Mouse (Mus musculus) hindbrain, embryonic 15.5 days (tissue): ENCODE results near the gene Plcb2. TPM values are rescaled to one million over a fixed set of nuclear protein-coding genes. Genes with fewer than 3 reads are reported as not detected.

Experiments used
- ATAC-seq: fragments of 200-750 bp; cut with Nextera tagmentation; 2 replicates; pipeline ENCODE4 v1.8.0; 2017; ENCODE audit warnings: low read depth, moderate number of reproducible peaks, moderate TSS enrichment; ENCODE audit not compliant: low FRiP score
- H3K27ac ChIP-seq: fragments of 300-500 bp; sonication (generic); replicated peaks from 2 replicates; pipeline ENCODE4 v1.5.1; 2015; ENCODE audit warnings: mild to moderate bottlenecking, inconsistent platforms
- H3K27me3 ChIP-seq: fragments of 300-500 bp; sonication (generic); 2 replicates; pipeline ENCODE4 v1.6.1; 2015; ENCODE audit warnings: control low read depth, inconsistent platforms
- H3K36me3 ChIP-seq: fragments of 300-500 bp; sonication (generic); 2 replicates; pipeline ENCODE4 v1.6.1; 2015; ENCODE audit warnings: control low read depth, inconsistent platforms
- H3K4me1 ChIP-seq: fragments of 300-500 bp; sonication (generic); replicated peaks from 2 replicates; pipeline ENCODE4 v1.6.1; 2015; ENCODE audit warnings: control low read depth, inconsistent platforms
- H3K4me2 ChIP-seq: fragments of 300-500 bp; sonication (generic); 2 replicates; pipeline ENCODE4 v1.6.1; 2015; ENCODE audit warnings: moderate library complexity, mild to moderate bottlenecking, inconsistent platforms
- H3K4me3 ChIP-seq: fragments of 300-500 bp; sonication (generic); 2 replicates; pipeline ENCODE4 v1.5.1; 2015; ENCODE audit warnings: mild to moderate bottlenecking, inconsistent platforms
- H3K9ac ChIP-seq: fragments of 300-500 bp; sonication (generic); 2 replicates; pipeline ENCODE4 v1.6.1; 2015; ENCODE audit warnings: inconsistent platforms
- H3K9me3 ChIP-seq: fragments of 300-500 bp; sonication (generic); 2 replicates; pipeline ENCODE4 v1.6.1; 2016; ENCODE audit warnings: control low read depth, inconsistent platforms
- WGBS: fragments of 180-500 bp; shearing (Covaris S2); methylation state at CpG from one replicate; pipeline ENCODE4 v1.1.7; 2015; 5-methylcytosine and 5-hydroxymethylcytosine counted together
- polyA plus RNA-seq: library from polyadenylated mRNA; unstranded; fragments of >200 nt; fragmentation: Nextera tagmentation; extraction: Ambion mirVana; gene quantifications from 2 replicates; pipeline ENCODE4 v1.2.1, GENCODE M21; 2015

The Plcb2 gene
- polyA plus RNA-seq, 1 experiment from 2014 or later = 0.80 TPM

GRCm38 (mm10) chr2:118662902-118663803, 65.1 kb downstream of the Plcb2 start, which contains the start of gene Pak6:
TSS of gene Pak6 (plus strand) at chr2:118663303.
- Histone ChIP-seq H3K36me3 (no peaks in the 10 kb centered on the region), H3K4me2 (peak within 1 kb of the TSS; percentile 67), H3K27ac (peak within 1 kb of the TSS; percentile 83), H3K4me1 (peaks cover 60% of the 10 kb centered on the region), H3K4me3 (peak within 1 kb of the TSS; percentile 49), H3K9ac (peak within 1 kb of the TSS; percentile 58), H3K9me3 (no peaks in the 10 kb centered on the region), H3K27me3 (no peaks in the 10 kb centered on the region)
- 2% methylated on average over 35 of the region's 37 CpGs for WGBS
- ATAC-seq = peak; percentile 52

DNA sequence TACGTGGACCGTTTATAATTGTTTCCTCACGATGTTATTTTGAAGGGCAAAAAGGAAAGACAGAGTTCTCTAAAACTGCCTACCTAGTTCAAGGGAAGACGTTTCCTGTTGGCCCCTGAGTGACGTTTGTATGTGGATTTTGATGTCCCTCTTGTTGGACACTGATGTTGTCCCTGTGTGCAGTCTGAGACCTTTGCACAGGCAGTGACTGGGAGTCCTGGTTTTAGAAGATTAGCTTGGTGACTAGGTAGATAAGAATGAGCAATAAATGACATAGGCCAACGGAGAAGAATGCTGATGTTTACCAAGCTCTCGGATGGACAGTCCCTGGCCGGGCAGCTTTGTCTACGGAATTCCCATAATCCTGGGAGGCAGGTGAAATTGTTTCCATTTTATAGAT, 66.3 kb downstream of the Plcb2 start:
- no peak for ATAC-seq
- H3K36me3 ChIP-seq = no peaks in the 10 kb centered on the region
- H3K4me3 ChIP-seq = no peak overlapping the region
- H3K4me1 ChIP-seq = peaks cover 59% of the 10 kb centered on the region
- H3K4me2 ChIP-seq = no peak overlapping the region
- H3K27me3 ChIP-seq = no peaks in the 10 kb centered on the region
- no peaks in the 10 kb centered on the region for H3K9me3 ChIP-seq
- 90% methylated on average over 9 of the region's 9 CpGs for WGBS
- H3K9ac ChIP-seq = no peak overlapping the region
- H3K27ac ChIP-seq = no peak overlapping the region

DNA sequence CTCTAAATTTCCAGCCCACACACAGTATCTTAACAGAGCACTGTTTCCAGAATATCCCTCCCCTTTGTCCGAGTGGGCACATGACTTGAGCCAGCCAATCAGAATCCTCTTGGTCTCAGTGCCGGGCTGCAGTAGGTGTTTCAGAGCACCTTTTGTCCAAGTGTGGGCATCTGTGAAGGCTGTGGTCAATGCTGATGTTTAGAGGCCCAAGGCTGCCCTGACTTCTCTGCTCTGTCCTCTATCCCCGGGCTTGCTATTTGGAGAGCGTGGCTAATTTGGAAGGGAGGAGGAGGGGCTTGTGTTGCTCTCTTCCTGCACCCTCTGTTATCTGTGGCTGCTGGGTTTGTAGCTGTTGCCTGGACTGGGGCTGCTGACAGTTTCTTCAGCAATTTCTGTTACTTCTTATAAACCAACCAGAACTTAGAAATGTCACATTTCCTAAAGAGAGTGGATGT, 68.2 kb downstream of the Plcb2 start:
- peaks cover 45% of the 10 kb centered on the region for H3K4me1 ChIP-seq

DNA sequence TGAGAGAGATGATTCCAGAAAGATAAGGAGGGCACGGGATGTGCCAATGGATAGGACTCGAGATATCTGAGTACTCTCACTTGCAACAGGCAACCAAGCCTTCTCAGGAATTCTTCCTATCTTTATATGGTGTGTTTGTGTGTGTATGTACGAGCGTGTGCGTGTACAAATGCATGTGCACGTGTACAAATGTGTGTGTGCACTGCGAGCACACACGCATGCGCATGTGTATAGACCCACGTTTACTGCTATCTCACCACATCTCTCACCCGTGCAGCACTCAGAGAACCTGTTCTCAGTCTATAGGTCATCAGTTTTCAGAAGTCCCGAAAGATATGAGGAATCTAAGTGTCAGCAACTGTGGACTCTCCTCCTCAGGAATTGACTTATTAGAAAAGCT, 68.7 kb downstream of the Plcb2 start:
- Histone ChIP-seq H3K36me3 (no peaks in the 10 kb centered on the region), H3K27me3 (no peaks in the 10 kb centered on the region), H3K4me1 (peaks cover 39% of the 10 kb centered on the region), H3K4me3 (peak overlapping the region; percentile 39; the same call in 1 of the 2 replicates), H3K27ac (0 out of 2 replicates have a peak overlapping the region, but pooled peaks have one; percentile 75), H3K9me3 (no peaks in the 10 kb centered on the region), H3K4me2 (peak overlapping the region; percentile 59), H3K9ac (no peak overlapping the region)
- ATAC-seq = no peak
- WGBS = 86% methylated on average over 12 of the region's 12 CpGs

More for the DNA sequence above, 68.2 kb downstream of the Plcb2 start:
- H3K4me3 ChIP-seq = peak overlapping the region; percentile 39
- H3K4me2 ChIP-seq = peak overlapping the region; percentile 59
- peak overlapping the region; percentile 48 for H3K9ac ChIP-seq
- 2% methylated on average over 4 of the region's 4 CpGs for WGBS
- peak; percentile 79 for ATAC-seq
- H3K27me3 ChIP-seq = no peaks in the 10 kb centered on the region
- H3K27ac ChIP-seq = peak overlapping the region; percentile 75
- no peaks in the 10 kb centered on the region for H3K36me3 ChIP-seq
- H3K9me3 ChIP-seq = no peaks in the 10 kb centered on the region

- Histone ChIP-seq H3K9ac (no peak overlapping the region), H3K27ac (no peak overlapping the region), H3K4me2 (no peak overlapping the region), H3K27me3 (no peaks in the 10 kb centered on the region), H3K4me3 (no peak overlapping the region), H3K4me1 (peaks cover 38% of the 10 kb centered on the region), H3K9me3 (no peaks in the 10 kb centered on the region), H3K36me3 (no peaks in the 10 kb centered on the region)
- WGBS = 82% methylated on average over 1 of the region's 1 CpGs
- no peak for ATAC-seq
Measured at GRCm38 (mm10) chr2:118659077-118659476, 69.2 kb downstream of the Plcb2 start.

GRCm38 (mm10) chr2:118658457-118658856, 69.8 kb downstream of the Plcb2 start:
- Histone ChIP-seq H3K4me1 (peaks cover 32% of the 10 kb centered on the region), H3K27me3 (no peaks in the 10 kb centered on the region), H3K4me3 (no peak overlapping the region), H3K4me2 (no peak overlapping the region), H3K9ac (no peak overlapping the region), H3K36me3 (no peaks in the 10 kb centered on the region), H3K9me3 (no peaks in the 10 kb centered on the region), H3K27ac (no peak overlapping the region)
- 45% methylated on average over 4 of the region's 4 CpGs for WGBS
- no peak for ATAC-seq

Other genes with a start within 250 kb of the Plcb2 start
- gene Srp14, start 248.7 kb downstream of the Plcb2 start, polyA plus RNA-seq = 314 and 317 TPM in 2 replicates
- gene Bmf, start 178.8 kb downstream of the Plcb2 start, polyA plus RNA-seq = 1.7 and 3.1 TPM in 2 replicates
- 15.3 and 19.0 TPM in 2 replicates for gene Bub1b, start 130.2 kb downstream of the Plcb2 start, polyA plus RNA-seq
- 46.9 and 48.6 TPM in 2 replicates for gene Pak6, start 65.1 kb downstream of the Plcb2 start, polyA plus RNA-seq
- 0.05 TPM in 1 of 2 replicates, not detected in the other for gene Ankrd63, start 24.5 kb downstream of the Plcb2 start, polyA plus RNA-seq
- 18.9 and 20.6 TPM in 2 replicates for gene Inafm2, start 17.3 kb upstream of the Plcb2 start, polyA plus RNA-seq
- gene Ccdc9b, start 34.2 kb upstream of the Plcb2 start, polyA plus RNA-seq = 1.0 and 1.5 TPM in 2 replicates
- gene Phgr1, start 44.3 kb upstream of the Plcb2 start, polyA plus RNA-seq = not detected in 2 replicates
- 71.6 and 73.5 TPM in 2 replicates for gene Disp2, start 51.3 kb upstream of the Plcb2 start, polyA plus RNA-seq
- gene Knstrn, start 85.6 kb upstream of the Plcb2 start, polyA plus RNA-seq = 23.0 and 35.1 TPM in 2 replicates
- gene Ivd, start 133.5 kb upstream of the Plcb2 start, polyA plus RNA-seq = 45.4 and 51.8 TPM in 2 replicates
- 8.0 and 8.9 TPM in 2 replicates for gene Bahd1, start 171.9 kb upstream of the Plcb2 start, polyA plus RNA-seq
- 6.2 and 6.9 TPM in 2 replicates for gene Chst14, start 198.1 kb upstream of the Plcb2 start, polyA plus RNA-seq